Mouse (Mus musculus): ENCODE data around the gene Lrrc8d.

- no peak for TF ChIP-seq POLR2A (IDR thresholded peaks at IDR 0.05; ENCODE audit: low read depth, low read length)
- no peak for TF ChIP-seq CTCF (conservative IDR thresholded peaks at IDR 0.05 in 1 of 2, IDR thresholded peaks at IDR 0.05 in 1 of 2; ENCODE audit: low read depth in 2 of 2, low read length in 2 of 2)
- no peak for TF ChIP-seq EP300 (IDR thresholded peaks at IDR 0.05; ENCODE audit: low read length)
- no peak for TF ChIP-seq ELF1 (IDR thresholded peaks at IDR 0.05; ENCODE audit: low read depth, low read length)
- TF ChIP-seq ETS1 (conservative IDR thresholded peaks at IDR 0.05; ENCODE audit: low read depth, low read length), result no peak
- TF ChIP-seq MEF2A (IDR thresholded peaks at IDR 0.05; ENCODE audit: borderline replicate concordance, low read depth, low read length), result no peak
- TF ChIP-seq ZC3H11A (IDR thresholded peaks at IDR 0.05; ENCODE audit: low read depth, low read length), result no peak
- TF ChIP-seq GABPA (IDR thresholded peaks at IDR 0.05; ENCODE audit: insufficient replicate concordance, low read depth, low read length), result no peak
- TF ChIP-seq HCFC1 (IDR thresholded peaks at IDR 0.05; ENCODE audit: low read depth, low read length), result no peak
- no peak for TF ChIP-seq MAZ (IDR thresholded peaks at IDR 0.05; ENCODE audit: low read depth, low read length)
Measured at GRCm38 (mm10) chr5:105745927-105746454, 46.2 kb downstream of the Lrrc8d start.

Data from CH12.LX (cell line).